Mouse (Mus musculus) myocyte (in vitro differentiated cells): ENCODE measurements around the gene Lrrc37a. TPM values are rescaled to one million over a fixed set of nuclear protein-coding genes. Genes with fewer than 3 reads are reported as not detected.
"Not testable (repeated sequence)": the region's sequence is repeated elsewhere in the genome, so short reads cannot be mapped to it uniquely, and the experiment has no call there.

Experiments
- H3K27me3 ChIP-seq: one replicate; pipeline ENCODE4 v1.6.1; 2011; ENCODE audit not compliant: control insufficient read depth, insufficient read depth, insufficient read length
- H3K36me3 ChIP-seq: one replicate; pipeline ENCODE4 v1.6.1; 2011; ENCODE audit not compliant: control insufficient read depth, insufficient read depth
- H3K4me2 ChIP-seq: one replicate; pipeline ENCODE4 v1.6.1; 2011; ENCODE audit warnings: low read depth, control low read depth
- H3K4me3 ChIP-seq: one replicate; pipeline ENCODE4 v1.5.1; 2011; ENCODE audit warnings: mild to moderate bottlenecking, control low read depth, moderate library complexity
- H3K79me2 ChIP-seq: one replicate; pipeline ENCODE4 v1.6.1; 2011; ENCODE audit not compliant: control insufficient read depth, insufficient read depth
- H3ac ChIP-seq: one replicate; pipeline ENCODE4 v1.6.1; 2011; ENCODE audit not compliant: control insufficient read depth, insufficient read length
- CEBPB ChIP-seq: IDR thresholded peaks from 2 replicates; pipeline ENCODE4 v1.6.1; 2011; ENCODE audit warnings: mild to moderate bottlenecking, moderate library complexity; ENCODE audit not compliant: poor library complexity, insufficient read depth, severe bottlenecking
- E2F4 ChIP-seq: IDR thresholded peaks from one replicate; pipeline ENCODE4 v1.6.1; 2011; ENCODE audit warnings: mild to moderate bottlenecking, control low read depth, moderate library complexity; ENCODE audit not compliant: insufficient read depth
- MAX ChIP-seq: IDR thresholded peaks from one replicate; pipeline ENCODE4 v1.6.1; 2011; ENCODE audit warnings: low read depth, mild to moderate bottlenecking, control low read depth
- MYOD1 ChIP-seq, 3 experiments: IDR thresholded peaks; one replicate each; pipeline ENCODE4 v1.6.1; 2011; ENCODE audit warnings: control low read depth in 2 of 3, low read depth in 2 of 3, mild to moderate bottlenecking in 2 of 3, moderate library complexity in 1 of 3; ENCODE audit not compliant: insufficient read length in 2 of 3, control insufficient read depth in 1 of 3
- MYOG ChIP-seq, 3 experiments: IDR thresholded peaks; one replicate each; pipeline ENCODE4 v1.6.1; 2011; ENCODE audit warnings: control low read depth in 2 of 3, low read depth in 2 of 3, mild to moderate bottlenecking in 2 of 3; ENCODE audit not compliant: insufficient read length in 2 of 3, control insufficient read depth in 1 of 3, insufficient read depth in 1 of 3
- POLR2A ChIP-seq: IDR thresholded peaks from one replicate; pipeline ENCODE4 v1.6.1; 2011; ENCODE audit warnings: low read depth, mild to moderate bottlenecking, control low read depth, moderate library complexity; ENCODE audit not compliant: insufficient read length
- POLR2AphosphoS2 ChIP-seq: IDR thresholded peaks from one replicate; pipeline ENCODE4 v1.6.1; 2011; ENCODE audit warnings: low read depth, control low read depth; ENCODE audit not compliant: insufficient read length
- REST ChIP-seq: IDR thresholded peaks from one replicate; pipeline ENCODE4 v1.6.1; 2011; ENCODE audit warnings: mild to moderate bottlenecking, control low read depth, moderate library complexity; ENCODE audit not compliant: insufficient read depth, insufficient read length
- SRF ChIP-seq: IDR thresholded peaks from one replicate; pipeline ENCODE4 v1.6.1; 2011; ENCODE audit warnings: low read depth; ENCODE audit not compliant: control insufficient read depth, insufficient read length
- TCF12 ChIP-seq: IDR thresholded peaks from one replicate; pipeline ENCODE4 v1.6.1; 2011; ENCODE audit warnings: mild to moderate bottlenecking, control low read depth; ENCODE audit not compliant: poor library complexity, insufficient read depth, severe bottlenecking
- TCF3 ChIP-seq: IDR thresholded peaks from one replicate; pipeline ENCODE4 v1.6.1; 2011; ENCODE audit warnings: low read depth, control low read depth; ENCODE audit not compliant: insufficient read length
- USF1 ChIP-seq: IDR thresholded peaks from one replicate; pipeline ENCODE4 v1.6.1; 2011; ENCODE audit warnings: low read depth, mild to moderate bottlenecking, control low read depth, moderate library complexity
- polyA plus RNA-seq: library from polyadenylated mRNA; unstranded; fragments of >200 nt; fragmentation: generic; extraction: Trizol; gene quantifications from one replicate; pipeline ENCODE4 v1.2.1, GENCODE M21; 2012; ENCODE audit warnings: missing spikeins

Gene Lrrc37a
- polyA plus RNA-seq, 1 experiment: not detected

- H3K4me3 ChIP-seq: peak overlapping the region; percentile 72
- peaks cover 4% of the 10 kb centered on the region for H3K27me3 ChIP-seq
- H3K4me2 ChIP-seq: peak overlapping the region; percentile 100
- H3ac ChIP-seq: peak overlapping the region; percentile 43
- H3K36me3 ChIP-seq: no peaks in the 10 kb centered on the region
- peaks cover 22% of the 10 kb centered on the region for H3K79me2 ChIP-seq
- TF ChIP-seq MYOD1 (IDR thresholded peaks at IDR 0.05; ENCODE audit: control insufficient read depth in 1 of 3, insufficient read length in 2 of 3, low read depth in 2 of 3) (no peak), USF1 (peak; percentile 45), SRF (no peak), MAX (no peak), CEBPB (no peak), E2F4 (no peak)
Measured at GRCm38 (mm10) chr11:103412950-103413423, 91.4 kb downstream of the Lrrc37a start.

GRCm38 (mm10) chr11:103411981-103412949 lies 92.1 kb downstream of the Lrrc37a start, which contains the start of gene Plekhm1:
Gene Plekhm1 (minus strand): TSS chr11:103412687.
- Histone ChIP-seq H3ac (peak within 1 kb of the TSS; percentile 43), H3K79me2 (peaks cover 22% of the 10 kb centered on the region), H3K4me3 (peak within 1 kb of the TSS; percentile 72), H3K4me2 (peak within 1 kb of the TSS; percentile 100), H3K36me3 (no peaks in the 10 kb centered on the region), H3K27me3 (peaks cover 4% of the 10 kb centered on the region)
- TF ChIP-seq CEBPB: peak; percentile 26; the same call in 1 of the 2 replicates
- no peak for TF ChIP-seq TCF12
- peak; percentile 8 for TF ChIP-seq SRF
- TF ChIP-seq MYOG (IDR thresholded peaks at IDR 0.05; ENCODE audit: control insufficient read depth in 1 of 3, insufficient read depth in 1 of 3, insufficient read length in 2 of 3, low read depth in 2 of 3): no peak
- TF ChIP-seq MYOD1 (IDR thresholded peaks at IDR 0.05; ENCODE audit: control insufficient read depth in 1 of 3, insufficient read length in 2 of 3, low read depth in 2 of 3): peak in 1 of 3 experiments; percentile 35
- peak; percentile 90 for TF ChIP-seq POLR2AphosphoS2
- TF ChIP-seq POLR2A: peak; percentile 83

GRCm38 (mm10) chr11:103411301-103411700 lies 93.1 kb downstream of the Lrrc37a start:
- no peak for TF ChIP-seq CEBPB
- no peak for TF ChIP-seq MYOD1 (IDR thresholded peaks at IDR 0.05; ENCODE audit: control insufficient read depth in 1 of 3, insufficient read length in 2 of 3, low read depth in 2 of 3)
- TF ChIP-seq POLR2A: no peak
- TF ChIP-seq MYOG (IDR thresholded peaks at IDR 0.05; ENCODE audit: control insufficient read depth in 1 of 3, insufficient read depth in 1 of 3, insufficient read length in 2 of 3, low read depth in 2 of 3): no peak
- no peak for TF ChIP-seq TCF12
- TF ChIP-seq USF1: no peak
- no peak for TF ChIP-seq SRF
- TF ChIP-seq E2F4: no peak
- TF ChIP-seq REST: no peak
- Histone ChIP-seq H3K36me3 (no peaks in the 10 kb centered on the region), H3K4me2 (peak overlapping the region; percentile 95), H3K27me3 (peaks cover 4% of the 10 kb centered on the region), H3K79me2 (peaks cover 22% of the 10 kb centered on the region), H3ac (no peak overlapping the region), H3K4me3 (peak overlapping the region; percentile 72)

- H3K79me2 ChIP-seq: peaks cover 34% of the 10 kb centered on the region
- TF ChIP-seq TCF3 (no peak), REST (no peak), MYOG (IDR thresholded peaks at IDR 0.05; ENCODE audit: control insufficient read depth in 1 of 3, insufficient read depth in 1 of 3, insufficient read length in 2 of 3, low read depth in 2 of 3) (peak; percentile 3 to 82 (median 18)), E2F4 (no peak), CEBPB (no peak), MYOD1 (IDR thresholded peaks at IDR 0.05; ENCODE audit: control insufficient read depth in 1 of 3, insufficient read length in 2 of 3, low read depth in 2 of 3) (peak; percentile 8 to 60 (median 33))
- no peaks in the 10 kb centered on the region for H3K27me3 ChIP-seq
- no peak overlapping the region for H3ac ChIP-seq
- H3K4me3 ChIP-seq: no peak overlapping the region
- peak overlapping the region; percentile 49 for H3K4me2 ChIP-seq
- H3K36me3 ChIP-seq: no peaks in the 10 kb centered on the region
Measured at GRCm38 (mm10) chr11:103408880-103409279, 95.5 kb downstream of the Lrrc37a start.

DNA sequence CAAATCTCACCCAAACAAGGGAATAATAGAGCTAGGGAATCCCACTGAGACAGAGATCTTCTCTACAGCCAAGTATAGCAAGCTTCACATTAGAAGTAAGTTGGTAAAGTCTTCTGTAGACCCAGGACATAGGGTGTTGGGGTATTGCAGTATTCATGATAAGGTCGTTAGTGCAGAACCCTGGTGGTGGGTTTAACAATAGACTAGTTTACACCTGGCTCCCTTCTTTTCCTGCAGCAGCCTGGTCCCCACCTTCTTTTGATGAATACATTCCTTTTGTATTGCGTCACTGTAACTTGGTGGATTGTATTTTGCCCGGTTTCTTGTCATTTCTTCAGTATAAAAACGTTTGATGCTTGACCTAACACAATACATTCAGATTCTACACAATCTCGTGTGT lies 97.3 kb downstream of the Lrrc37a start:
- H3K27me3 ChIP-seq, H3K36me3 ChIP-seq, H3K4me2 ChIP-seq, H3ac ChIP-seq, H3K4me3 ChIP-seq: not testable (repeated sequence)
- H3K79me2 ChIP-seq: peaks cover 33% of the 10 kb centered on the region
